Mouse (Mus musculus): ENCODE data around the gene Igsf10. TPM values are rescaled to one million over a fixed set of nuclear protein-coding genes. Genes with fewer than 3 reads are reported as not detected.
"Not testable (repeated sequence)": the region's sequence is repeated elsewhere in the genome, so short reads cannot be mapped to it uniquely, and the experiment has no call there.

The Igsf10 gene
- 2.2 and 2.3 TPM in 2 replicates for polyA plus RNA-seq (2015; fragmentation: Nextera tagmentation; extraction: Ambion mirVana)

- Histone ChIP-seq H3K27me3 (no peaks in the 10 kb centered on the region), H3K9ac (peak within 1 kb of the TSS; percentile 65), H3K4me1 (peaks cover 8% of the 10 kb centered on the region; the same call in 1 of the 2 replicates), H3K27ac (no peak within 1 kb of the TSS), H3K9me3 (replicated peaks) (no peaks in the 10 kb centered on the region), H3K4me2 (peak within 1 kb of the TSS; percentile 67), H3K36me3 (ENCODE audit: poor library complexity, severe bottlenecking) (no peaks in the 10 kb centered on the region), H3K4me3 (peak within 1 kb of the TSS; percentile 54)
- ATAC-seq = peak; percentile 98
- 4% methylated on average over 23 of the region's 23 CpGs for WGBS
Measured at GRCm38 (mm10) chr3:59344065-59344905, at the start of gene Igsf10. TSS of gene Igsf10 (minus strand) at chr3:59344394.

- ATAC-seq = no peak
- Histone ChIP-seq H3K27ac (no peak overlapping the region), H3K4me1 (no peaks in the 10 kb centered on the region), H3K4me2 (no peak overlapping the region), H3K27me3 (no peaks in the 10 kb centered on the region), H3K36me3 (ENCODE audit: poor library complexity, severe bottlenecking) (no peaks in the 10 kb centered on the region), H3K9ac (no peak overlapping the region), H3K4me3 (no peak overlapping the region), H3K9me3 (replicated peaks) (no peaks in the 10 kb centered on the region)
- WGBS = 64% methylated on average over 1 of the region's 1 CpGs
Measured at GRCm38 (mm10) chr3:59385553-59385952, 41.4 kb upstream of the Igsf10 start.

- Histone ChIP-seq H3K27ac (no peak overlapping the region), H3K9ac (no peak overlapping the region), H3K4me1 (no peaks in the 10 kb centered on the region), H3K27me3 (no peaks in the 10 kb centered on the region), H3K4me3 (no peak overlapping the region), H3K36me3 (ENCODE audit: poor library complexity, severe bottlenecking) (no peaks in the 10 kb centered on the region), H3K4me2 (no peak overlapping the region), H3K9me3 (replicated peaks) (no peaks in the 10 kb centered on the region)
- no peak for ATAC-seq
- WGBS = 85% methylated on average over 3 of the region's 3 CpGs
Measured at GRCm38 (mm10) chr3:59385000-59385399, 40.8 kb upstream of the Igsf10 start.

- ATAC-seq = no peak
- no peak overlapping the region for H3K27ac ChIP-seq
- no peak overlapping the region for H3K9ac ChIP-seq
- H3K36me3 ChIP-seq (ENCODE audit: poor library complexity, severe bottlenecking) = no peaks in the 10 kb centered on the region
- no peaks in the 10 kb centered on the region for H3K9me3 ChIP-seq (replicated peaks)
- no peaks in the 10 kb centered on the region for H3K27me3 ChIP-seq
- no peaks in the 10 kb centered on the region for H3K4me1 ChIP-seq
- 75% methylated on average over 2 of the region's 2 CpGs for WGBS
- H3K4me3 ChIP-seq = no peak overlapping the region
- no peak overlapping the region for H3K4me2 ChIP-seq
Measured at GRCm38 (mm10) chr3:59384321-59384720, 40.1 kb upstream of the Igsf10 start.

GRCm38 (mm10) chr3:59378791-59379190 is 34.6 kb upstream of the Igsf10 start:
- not testable (repeated sequence) for H3K36me3 ChIP-seq (ENCODE audit: poor library complexity, severe bottlenecking); H3K4me3 ChIP-seq; ATAC-seq; H3K4me1 ChIP-seq; H3K9ac ChIP-seq; H3K27me3 ChIP-seq; H3K27ac ChIP-seq; H3K4me2 ChIP-seq; H3K9me3 ChIP-seq (replicated peaks)
- WGBS = 90% methylated on average over 1 of the region's 1 CpGs

- Histone ChIP-seq H3K9ac (no peak overlapping the region), H3K9me3 (replicated peaks) (no peaks in the 10 kb centered on the region), H3K36me3 (ENCODE audit: poor library complexity, severe bottlenecking) (no peaks in the 10 kb centered on the region), H3K27ac (no peak overlapping the region), H3K4me3 (no peak overlapping the region), H3K27me3 (no peaks in the 10 kb centered on the region), H3K4me1 (no peaks in the 10 kb centered on the region), H3K4me2 (no peak overlapping the region)
- no peak for ATAC-seq
- WGBS = 91% methylated on average over 1 of the region's 1 CpGs
Measured at GRCm38 (mm10) chr3:59361895-59362294, 17.7 kb upstream of the Igsf10 start.

GRCm38 (mm10) chr3:59360102-59360501 is 15.9 kb upstream of the Igsf10 start:
- no peak overlapping the region for H3K4me2 ChIP-seq
- no peaks in the 10 kb centered on the region for H3K9me3 ChIP-seq (replicated peaks)
- H3K27ac ChIP-seq = no peak overlapping the region
- H3K36me3 ChIP-seq (ENCODE audit: poor library complexity, severe bottlenecking) = no peaks in the 10 kb centered on the region
- ATAC-seq = no peak
- H3K4me3 ChIP-seq = no peak overlapping the region
- H3K4me1 ChIP-seq = no peaks in the 10 kb centered on the region
- H3K27me3 ChIP-seq = no peaks in the 10 kb centered on the region
- H3K9ac ChIP-seq = no peak overlapping the region

GRCm38 (mm10) chr3:59354156-59354555 is 10.0 kb upstream of the Igsf10 start:
- H3K27ac ChIP-seq = no peak overlapping the region
- WGBS = 93% methylated on average over 3 of the region's 3 CpGs

GRCm38 (mm10) chr3:59351768-59352167 is 7.6 kb upstream of the Igsf10 start:
- H3K9me3 ChIP-seq (replicated peaks) = no peaks in the 10 kb centered on the region

More at GRCm38 (mm10) chr3:59354156-59354555, 10.0 kb upstream of the Igsf10 start:
- Histone ChIP-seq H3K4me2 (no peak overlapping the region), H3K4me3 (no peak overlapping the region), H3K36me3 (ENCODE audit: poor library complexity, severe bottlenecking) (no peaks in the 10 kb centered on the region), H3K9me3 (replicated peaks) (no peaks in the 10 kb centered on the region), H3K27me3 (no peaks in the 10 kb centered on the region), H3K4me1 (no peaks in the 10 kb centered on the region), H3K9ac (no peak overlapping the region)
- no peak for ATAC-seq

GRCm38 (mm10) chr3:59343026-59343425 is 1.2 kb downstream of the Igsf10 start:
- Histone ChIP-seq H3K4me1 (peaks cover 8% of the 10 kb centered on the region; the same call in 1 of the 2 replicates), H3K36me3 (ENCODE audit: poor library complexity, severe bottlenecking) (no peaks in the 10 kb centered on the region), H3K4me2 (peak overlapping the region; percentile 67), H3K27ac (no peak overlapping the region), H3K9me3 (replicated peaks) (no peaks in the 10 kb centered on the region), H3K27me3 (no peaks in the 10 kb centered on the region), H3K4me3 (peak overlapping the region; percentile 54; the same call in 1 of the 2 replicates), H3K9ac (no peak overlapping the region)
- 66% methylated on average over 4 of the region's 4 CpGs for WGBS
- ATAC-seq = no peak

More at GRCm38 (mm10) chr3:59351768-59352167, 7.6 kb upstream of the Igsf10 start:
- Histone ChIP-seq H3K9ac (no peak overlapping the region), H3K4me3 (no peak overlapping the region), H3K27ac (no peak overlapping the region), H3K36me3 (ENCODE audit: poor library complexity, severe bottlenecking) (no peaks in the 10 kb centered on the region), H3K27me3 (no peaks in the 10 kb centered on the region), H3K4me1 (no peaks in the 10 kb centered on the region), H3K4me2 (no peak overlapping the region)
- no peak for ATAC-seq

GRCm38 (mm10) chr3:59341647-59342427 is 2.4 kb downstream of the Igsf10 start:
- 85% methylated on average over 11 of the region's 11 CpGs for WGBS
- no peak for ATAC-seq
- Histone ChIP-seq H3K4me2 (no peak overlapping the region), H3K36me3 (ENCODE audit: poor library complexity, severe bottlenecking) (no peaks in the 10 kb centered on the region), H3K9ac (no peak overlapping the region), H3K27me3 (no peaks in the 10 kb centered on the region), H3K4me3 (no peak overlapping the region), H3K4me1 (peaks cover 8% of the 10 kb centered on the region; the same call in 1 of the 2 replicates), H3K9me3 (replicated peaks) (no peaks in the 10 kb centered on the region), H3K27ac (no peak overlapping the region)

GRCm38 (mm10) chr3:59328526-59328925 is 15.7 kb downstream of the Igsf10 start:
- ATAC-seq = no peak
- Histone ChIP-seq H3K27me3 (no peaks in the 10 kb centered on the region), H3K4me2 (no peak overlapping the region), H3K9ac (no peak overlapping the region), H3K36me3 (ENCODE audit: poor library complexity, severe bottlenecking) (peaks cover 6% of the 10 kb centered on the region; the same call in 1 of the 2 replicates), H3K27ac (no peak overlapping the region), H3K4me3 (no peak overlapping the region), H3K9me3 (replicated peaks) (no peaks in the 10 kb centered on the region), H3K4me1 (no peaks in the 10 kb centered on the region)
- 88% methylated on average over 2 of the region's 2 CpGs for WGBS
